Mouse (Mus musculus): ENCODE measurements at regions not wholly inside any gene's neighbourhood (a gene's known extent, or its start where the extent isn't known, plus 50 kb on each side); places are given as distances from the start of the nearest gene placed in this dataset.

GRCm38 (mm10) chr3:61656143-61656542 lies 290.4 kb upstream of the B430305J03Rik start:
- TF ChIP-seq CTCF (conservative IDR thresholded peaks at IDR 0.05; ENCODE audit: insufficient read depth, insufficient read length, low read depth, low read length) (no peak), POLR2A (IDR thresholded peaks at IDR 0.05; ENCODE audit: low read depth, low read length) (no peak)

Data from kidney, adult 2 months (tissue).